Mouse (Mus musculus) ES-Bruce4 (cell line): ENCODE measurements at regions not wholly inside any gene's neighbourhood (a gene's known extent, or its start where the extent isn't known, plus 50 kb on each side); places are given as distances from the start of the nearest gene placed in this dataset.

Experiments used
- H3K27ac ChIP-seq: 2 replicates; pipeline ENCODE4 v1.5.1; 2012; ENCODE audit warnings: low read length, inconsistent platforms; ENCODE audit not compliant: insufficient read depth
- H3K27me3 ChIP-seq: 2 replicates; pipeline ENCODE4 v1.6.1; 2012; ENCODE audit warnings: mild to moderate bottlenecking, low read length, inconsistent platforms; ENCODE audit not compliant: control insufficient read depth, poor library complexity, insufficient read depth, severe bottlenecking
- H3K36me3 ChIP-seq: 2 replicates; pipeline ENCODE4 v1.6.1; 2012; ENCODE audit warnings: inconsistent platforms, mild to moderate bottlenecking, low read length, moderate library complexity; ENCODE audit not compliant: control insufficient read depth, poor library complexity, insufficient read depth, severe bottlenecking
- H3K4me1 ChIP-seq: one replicate; pipeline ENCODE4 v1.8.1; 2011; ENCODE audit warnings: low read length; ENCODE audit not compliant: control insufficient read depth, insufficient read depth
- H3K4me3 ChIP-seq: 2 replicates; pipeline ENCODE4 v1.5.1; 2011; ENCODE audit warnings: low read depth, mild to moderate bottlenecking, low read length
- H3K9ac ChIP-seq: 2 replicates; pipeline ENCODE4 v1.6.1; 2012; ENCODE audit warnings: low read depth, mild to moderate bottlenecking, inconsistent platforms; ENCODE audit not compliant: poor library complexity, severe bottlenecking
- H3K9me3 ChIP-seq: replicated peaks from 2 replicates; pipeline ENCODE4 v1.6.1; 2012; ENCODE audit warnings: mild to moderate bottlenecking, low read length, inconsistent platforms; ENCODE audit not compliant: control insufficient read depth, poor library complexity, insufficient read depth, severe bottlenecking
- CTCF ChIP-seq: IDR thresholded peaks from one replicate; pipeline ENCODE4 v1.8.1; 2011; ENCODE audit warnings: low read depth, low read length
- EP300 ChIP-seq: IDR thresholded peaks from 2 replicates; pipeline ENCODE4 v1.6.1; 2011; ENCODE audit warnings: low read depth, low read length; ENCODE audit not compliant: insufficient read depth
- POLR2A ChIP-seq: IDR thresholded peaks from one replicate; pipeline ENCODE4 v1.8.1; 2011; ENCODE audit warnings: low read length; ENCODE audit not compliant: insufficient read depth

GRCm38 (mm10) chr14:59055283-59055682, 87.4 kb downstream of the 1700129C05Rik start:
- Histone ChIP-seq H3K27me3 (no peaks in the 10 kb centered on the region), H3K9me3 (no peaks in the 10 kb centered on the region; the same call in 1 of the 2 replicates), H3K4me1 (no peaks in the 10 kb centered on the region), H3K4me3 (no peak overlapping the region), H3K9ac (no peak overlapping the region), H3K27ac (no peak overlapping the region), H3K36me3 (no peaks in the 10 kb centered on the region)
- no peak for TF ChIP-seq CTCF
- TF ChIP-seq EP300 = no peak
- TF ChIP-seq POLR2A = no peak

DNA sequence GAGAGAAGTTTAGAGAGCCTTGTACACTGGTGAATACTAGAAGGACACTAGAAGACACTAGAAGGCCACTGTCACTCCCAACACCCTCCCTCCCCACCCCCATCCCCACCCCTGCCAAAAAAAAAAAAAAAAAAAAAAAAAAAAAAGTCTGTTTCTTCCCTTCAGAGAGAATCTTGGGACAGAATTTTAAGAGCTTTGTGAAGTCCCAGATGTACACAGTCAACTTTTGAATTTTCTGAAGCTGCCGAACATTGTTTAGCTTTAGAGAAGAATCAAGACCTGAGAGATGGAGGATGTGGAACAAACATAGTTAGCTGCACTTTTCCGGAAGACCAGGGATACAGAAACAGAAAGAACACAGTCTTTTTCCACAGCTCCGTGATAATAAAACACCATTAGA, 90.3 kb downstream of the 1700129C05Rik start:
- Histone ChIP-seq H3K9me3 (no peaks in the 10 kb centered on the region; the same call in 1 of the 2 replicates), H3K4me3 (no peak overlapping the region), H3K9ac (no peak overlapping the region), H3K27me3 (no peaks in the 10 kb centered on the region), H3K4me1 (no peaks in the 10 kb centered on the region), H3K27ac (no peak overlapping the region), H3K36me3 (no peaks in the 10 kb centered on the region)
- TF ChIP-seq CTCF = no peak
- TF ChIP-seq POLR2A = no peak
- no peak for TF ChIP-seq EP300

GRCm38 (mm10) chr14:59051478-59051879, 91.2 kb downstream of the 1700129C05Rik start:
- Histone ChIP-seq H3K4me3 (no peak overlapping the region), H3K9me3 (no peaks in the 10 kb centered on the region; the same call in 1 of the 2 replicates), H3K36me3 (no peaks in the 10 kb centered on the region), H3K9ac (no peak overlapping the region), H3K4me1 (no peaks in the 10 kb centered on the region), H3K27ac (no peak overlapping the region), H3K27me3 (no peaks in the 10 kb centered on the region)
- TF ChIP-seq POLR2A (no peak), CTCF (no peak), EP300 (no peak)

DNA sequence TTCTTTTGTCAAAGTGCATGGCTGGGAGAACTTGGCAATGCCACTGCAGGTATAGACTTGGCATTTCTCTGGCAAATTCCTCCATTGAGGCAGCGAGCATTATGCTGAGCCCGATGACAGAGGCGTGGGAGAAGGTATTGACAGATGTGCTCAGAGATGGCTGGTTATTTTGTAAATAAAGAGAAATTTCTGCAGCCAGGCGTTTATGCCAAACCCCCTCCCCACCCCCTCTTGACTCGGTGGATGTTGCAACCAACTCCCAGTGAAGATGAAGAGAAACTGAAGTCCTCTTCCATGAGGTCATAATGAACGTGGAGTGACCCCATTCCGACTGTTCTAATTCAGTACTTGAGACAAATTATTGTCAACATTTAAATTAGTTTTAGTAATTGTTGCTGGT, 97.0 kb downstream of the 1700129C05Rik start:
- no peaks in the 10 kb centered on the region for H3K4me1 ChIP-seq
- no peak overlapping the region for H3K9ac ChIP-seq
- no peaks in the 10 kb centered on the region for H3K36me3 ChIP-seq
- TF ChIP-seq POLR2A (no peak), CTCF (no peak), EP300 (no peak)
- H3K4me3 ChIP-seq = no peak overlapping the region
- H3K9me3 ChIP-seq = no peaks in the 10 kb centered on the region
- no peak overlapping the region for H3K27ac ChIP-seq
- no peaks in the 10 kb centered on the region for H3K27me3 ChIP-seq

DNA sequence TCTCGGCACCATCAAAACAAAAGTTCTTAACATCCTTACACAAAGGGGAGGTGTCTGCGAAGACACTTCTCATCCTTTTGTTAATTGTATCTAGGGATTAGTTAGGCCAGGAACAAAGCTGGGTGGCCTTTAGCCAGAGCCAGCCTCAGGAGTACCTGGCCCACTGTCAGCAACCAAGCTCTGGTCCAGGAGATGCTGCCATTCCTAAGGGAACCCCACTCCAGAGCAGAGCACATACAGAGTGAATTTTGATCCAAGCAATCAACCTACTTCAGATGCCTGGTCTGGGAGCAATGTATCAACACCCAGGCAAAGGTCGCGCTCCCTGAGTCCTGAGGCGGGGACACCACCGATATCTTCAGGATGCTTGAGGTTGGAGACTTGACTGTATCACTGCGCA, 97.5 kb downstream of the 1700129C05Rik start:
- H3K27me3 ChIP-seq = no peaks in the 10 kb centered on the region
- no peak for TF ChIP-seq EP300
- no peak for TF ChIP-seq POLR2A
- no peak for TF ChIP-seq CTCF
- no peaks in the 10 kb centered on the region for H3K36me3 ChIP-seq

DNA sequence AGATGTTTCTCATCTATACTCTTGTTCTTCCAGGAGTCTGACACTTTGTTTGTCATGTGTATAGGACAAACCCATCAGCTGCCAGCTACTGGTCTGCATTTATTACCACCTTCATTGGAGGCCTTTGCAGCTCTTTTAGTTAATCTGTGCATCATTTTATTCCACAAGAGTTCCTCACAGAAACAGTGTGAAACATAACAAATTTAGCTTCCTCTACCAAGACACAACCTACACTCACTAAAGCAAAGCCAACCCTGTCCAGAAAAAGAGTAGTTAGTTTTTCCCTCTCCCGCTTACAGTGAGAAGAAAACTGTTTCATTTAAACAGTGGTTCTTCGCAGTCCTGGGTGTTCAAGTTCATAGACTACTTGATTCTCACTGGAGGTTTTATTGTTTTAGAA, 100.5 kb downstream of the 1700129C05Rik start:
- no peak overlapping the region for H3K27ac ChIP-seq
- no peak overlapping the region for H3K9ac ChIP-seq
- H3K36me3 ChIP-seq = no peaks in the 10 kb centered on the region
- TF ChIP-seq EP300 (no peak), POLR2A (no peak), CTCF (no peak)
- H3K4me1 ChIP-seq = no peaks in the 10 kb centered on the region
- no peaks in the 10 kb centered on the region for H3K27me3 ChIP-seq
- H3K9me3 ChIP-seq = no peaks in the 10 kb centered on the region
- no peak overlapping the region for H3K4me3 ChIP-seq

More for the DNA sequence above, 97.5 kb downstream of the 1700129C05Rik start:
- Histone ChIP-seq H3K4me3 (no peak overlapping the region), H3K9ac (no peak overlapping the region), H3K9me3 (no peaks in the 10 kb centered on the region), H3K4me1 (no peaks in the 10 kb centered on the region), H3K27ac (no peak overlapping the region)
